Mouse (Mus musculus) erythroblast, embryonic 14.5 days (primary cell): Measurements from ENCODE around the gene Fam83f.

Experiments used
- GATA1 ChIP-seq: IDR thresholded peaks from 2 replicates; pipeline ENCODE4 v1.6.1; 2012; ENCODE audit warnings: low read length, inconsistent platforms, mixed read lengths
- TAL1 ChIP-seq: IDR thresholded peaks from 3 replicates; pipeline ENCODE4 v1.6.1; 2012; ENCODE audit warnings: low read length, inconsistent platforms, mixed read lengths

- TF ChIP-seq GATA1 (no peak), TAL1 (no peak)
Observed at GRCm38 (mm10) chr15:80697564-80697963, 25.9 kb downstream of the Fam83f start.
